Mouse (Mus musculus): ENCODE results near the gene Arxes1. TPM values are rescaled to one million over a fixed set of nuclear protein-coding genes. Genes with fewer than 3 reads are reported as not detected.
"Not testable (repeated sequence)": the region's sequence is repeated elsewhere in the genome, so short reads cannot be mapped to it uniquely, and the experiment has no call there.

Gene Arxes1
- polyA plus RNA-seq, 1 experiment from 2014 or later = 0.68 TPM

DNA sequence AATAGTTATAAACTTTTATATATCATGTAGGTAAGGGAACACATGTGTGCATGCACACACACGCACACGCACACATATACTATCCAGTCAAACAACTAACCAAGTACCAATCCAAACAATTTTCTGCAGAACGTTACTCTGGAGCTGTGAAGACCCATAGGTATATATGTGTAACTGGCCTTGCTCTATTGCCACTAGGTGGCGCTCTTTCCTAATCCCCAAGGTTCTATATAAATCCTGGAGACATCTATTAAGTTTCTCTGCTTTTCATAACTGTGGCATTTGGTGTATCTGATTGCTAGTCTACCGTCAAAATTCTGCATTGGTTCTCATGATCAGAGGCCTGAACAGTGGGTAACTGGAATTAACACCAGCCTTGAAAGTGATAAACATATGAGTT is 14.4 kb downstream of the Arxes1 start:
- in situ Hi-C loops (cut with MboI; ENCODE audit: low pct_unique_long_range_greater_than_20kb) = loop anchor here (25.0 kb wide), 1 partner anchor 265 kb away; no protein-coding TSS in a partner anchor
- ATAC-seq (no peak), DNase-seq (ENCODE audit: low read depth, low spot score) (peak; percentile 4)
- peak; percentile 71 for TF ChIP-seq CTCF (IDR thresholded peaks at IDR 0.05)
- CTCF ChIA-PET = no interaction called here
- POLR2A ChIA-PET = no interaction called here
- peaks cover 37% of the 10 kb centered on the region for H3K27me3 ChIP-seq

DNA sequence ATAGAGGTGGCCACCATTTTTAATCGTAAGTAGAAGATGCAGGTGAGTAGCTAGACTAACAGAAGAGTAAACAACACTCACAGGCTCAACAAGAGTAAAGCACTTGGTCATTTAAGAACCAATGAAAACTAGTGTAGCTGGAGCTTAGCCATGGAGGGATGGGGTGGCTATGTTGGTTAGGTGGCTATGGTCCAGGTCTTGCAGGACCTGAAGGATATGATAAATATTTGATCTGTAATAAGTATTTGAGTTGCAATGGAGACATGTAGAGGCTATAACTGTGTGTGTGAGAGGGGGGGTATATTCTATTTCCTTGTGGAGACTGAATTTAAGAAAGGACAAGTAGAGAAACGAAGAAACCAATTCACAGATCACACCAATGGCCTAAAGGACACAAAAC is 18.1 kb downstream of the Arxes1 start:
- no peak for DNase-seq (ENCODE audit: low read depth, low spot score)
- in situ Hi-C loops (cut with MboI; ENCODE audit: low pct_unique_long_range_greater_than_20kb) = no loop called here
- CTCF ChIA-PET = no interaction called here
- no peak for ATAC-seq
- POLR2A ChIA-PET = no interaction called here
- no peak for TF ChIP-seq CTCF (IDR thresholded peaks at IDR 0.05)
- peaks cover 39% of the 10 kb centered on the region for H3K27me3 ChIP-seq

DNA sequence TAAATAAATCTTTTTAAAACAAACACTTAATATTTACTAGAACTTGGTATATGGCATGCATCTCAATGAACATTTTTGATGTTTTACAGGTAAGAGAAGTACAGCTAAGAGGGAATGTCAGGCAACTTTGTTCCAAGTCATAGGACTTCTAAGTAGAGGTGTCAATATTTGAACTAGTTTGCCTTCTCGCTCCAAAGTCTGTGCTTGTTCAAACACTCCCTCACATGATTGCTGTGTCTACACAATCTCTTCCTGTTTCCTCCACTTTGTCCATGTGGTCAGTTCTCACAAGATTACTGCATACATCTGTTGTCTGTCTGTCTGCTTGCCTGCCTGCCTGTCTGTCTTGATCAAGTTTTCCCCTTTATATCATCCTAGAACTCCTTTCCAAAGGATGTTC is 27.5 kb downstream of the Arxes1 start:
- CTCF ChIA-PET = no interaction called here
- H3K27me3 ChIP-seq = peaks cover 50% of the 10 kb centered on the region
- no peak for TF ChIP-seq CTCF (IDR thresholded peaks at IDR 0.05)
- ATAC-seq = no peak
- POLR2A ChIA-PET = no interaction called here
- DNase-seq (ENCODE audit: low read depth, low spot score) = no peak
- in situ Hi-C loops (cut with MboI; ENCODE audit: low pct_unique_long_range_greater_than_20kb) = no loop called here

DNA sequence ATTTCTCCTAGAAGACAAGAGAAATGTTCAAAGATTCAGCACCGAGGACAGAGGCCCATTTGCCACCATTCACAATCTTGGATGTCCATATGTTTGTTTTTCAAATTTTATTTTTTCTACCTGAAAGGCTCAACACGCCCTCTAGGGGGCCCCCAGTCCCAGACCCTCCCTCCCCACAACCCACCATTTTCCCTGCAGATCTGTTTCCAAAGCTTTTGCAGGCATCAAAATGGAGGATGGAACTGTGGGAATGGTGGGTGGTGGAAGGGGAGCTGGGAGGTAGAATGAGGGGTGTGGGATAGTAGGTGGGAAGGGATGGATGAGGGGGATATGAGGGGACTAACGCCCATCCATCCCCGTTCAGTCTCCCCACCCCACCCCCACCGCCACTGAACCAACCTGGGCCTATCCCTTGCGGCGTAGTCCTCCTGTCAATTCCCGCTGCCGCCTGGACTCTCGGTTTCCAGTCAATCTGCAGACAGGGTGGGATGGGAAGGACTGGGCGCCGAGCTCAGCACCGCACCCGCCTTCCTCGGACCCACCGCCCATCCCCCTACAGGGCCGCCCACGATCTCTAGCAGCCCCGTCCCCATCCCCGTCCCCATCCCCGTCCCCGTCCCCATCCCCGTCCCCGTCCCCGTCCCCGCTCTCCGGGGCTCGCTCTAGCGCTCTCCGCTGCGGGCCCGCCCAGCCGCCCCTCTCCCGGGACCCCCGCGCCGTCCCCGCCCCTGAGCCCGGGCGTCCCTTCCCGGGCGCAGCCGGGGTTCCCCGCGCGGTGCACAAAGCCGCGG is 34.2 kb downstream of the Arxes1 start:
- in situ Hi-C loops (cut with MboI; ENCODE audit: low pct_unique_long_range_greater_than_20kb); POLR2A ChIA-PET; ATAC-seq; CTCF ChIA-PET; DNase-seq (ENCODE audit: low read depth, low spot score): not testable (repeated sequence)
- H3K27me3 ChIP-seq = peaks cover 28% of the 10 kb centered on the region

DNA sequence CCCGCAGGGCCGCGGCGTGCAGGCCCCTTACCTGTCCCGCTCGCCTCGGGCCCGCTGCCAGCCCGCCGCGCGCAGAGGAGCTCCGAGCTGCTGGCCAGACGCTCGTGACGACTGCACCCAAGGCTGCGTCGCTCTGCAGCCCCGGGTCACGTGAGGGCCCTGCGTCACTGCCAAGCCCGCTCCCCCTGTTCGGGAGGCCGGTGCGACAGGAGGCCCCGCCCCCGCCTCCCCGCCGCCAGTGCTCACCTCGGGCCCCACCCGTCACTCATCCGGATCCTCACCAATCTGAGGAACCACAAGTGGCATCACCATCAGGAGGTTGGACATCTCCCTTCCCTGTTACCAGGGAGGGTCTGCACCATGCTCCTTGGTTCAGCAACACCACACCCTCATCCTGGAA is 34.9 kb downstream of the Arxes1 start, which contains the start of gene Bex2:
Bex2 (minus strand) TSS at position 217 of the 400 bp plus-strand sequence.
- ATAC-seq = peak; percentile 84
- POLR2A ChIA-PET; in situ Hi-C loops (cut with MboI; ENCODE audit: low pct_unique_long_range_greater_than_20kb); DNase-seq (ENCODE audit: low read depth, low spot score); CTCF ChIA-PET: not testable (repeated sequence)
- H3K27me3 ChIP-seq = peaks cover 26% of the 10 kb centered on the region

Other genes with a start within 250 kb of the Arxes1 start
- 57.9 TPM for gene Bhlhb9, start 235.8 kb upstream of the Arxes1 start, polyA plus RNA-seq (2021)
- gene Gprasp2, start 194.3 kb upstream of the Arxes1 start, polyA plus RNA-seq (2021) = 4.5 TPM
- gene Arxes2, start 39.5 kb upstream of the Arxes1 start, polyA plus RNA-seq (2021) = 2.8 TPM
- gene Bex2, start 34.9 kb downstream of the Arxes1 start, polyA plus RNA-seq (2021) = 0.27 TPM
- not detected for gene Nxf3, start 51.9 kb downstream of the Arxes1 start, polyA plus RNA-seq (2021)
- not detected for gene Bex4, start 105.6 kb downstream of the Arxes1 start, polyA plus RNA-seq (2021)
- gene Tceal8, start 139.0 kb downstream of the Arxes1 start, polyA plus RNA-seq (2021) = 64.6 TPM
- not detected for gene Tceal5, start 170.5 kb downstream of the Arxes1 start, polyA plus RNA-seq (2021)
- not detected for gene Tceal7, start 181.4 kb downstream of the Arxes1 start, polyA plus RNA-seq (2021)
- gene Bex1, start 182.1 kb downstream of the Arxes1 start, polyA plus RNA-seq (2021) = 0.86 TPM
- gene Tceal9, start 211.7 kb downstream of the Arxes1 start, polyA plus RNA-seq (2021) = 401 TPM
- 454 TPM for gene Bex3, start 236.9 kb downstream of the Arxes1 start, polyA plus RNA-seq (2021)

Data from Patski (cell line).